Mouse (Mus musculus) thymus, postnatal 36 days (tissue): ENCODE data around the gene Obscn.
A peak's percentile ranks its signal among the peaks of the same experiment; 100 is the strongest.

ENCODE experiments used
- DNase-seq, 2 experiments: peaks; one replicate each; pipeline ENCODE4 v3.0.0; 2022; ENCODE audit warnings: mixed read lengths in 2 of 2

Gene Obscn

GRCm38 (mm10) chr11:59135904-59136452 lies at the start of gene Obscn:
TSS of gene Obscn (minus strand) at chr11:59136402.
- DNase-seq = no peak

GRCm38 (mm10) chr11:59185490-59185889 lies 49.3 kb upstream of the Obscn start:
- no peak for DNase-seq

- DNase-seq = peak in 1 of 2 experiments; percentile 23
These were observed 47.6 kb upstream of the Obscn start for GRCm38 (mm10) chr11:59183821-59184220.

GRCm38 (mm10) chr11:59182864-59183331 lies 46.7 kb upstream of the Obscn start, which contains the start of gene Gjc2:
TSS of gene Gjc2 (minus strand) at chr11:59183213.
- DNase-seq = no peak

- no peak for DNase-seq
These were observed 40.7 kb upstream of the Obscn start for GRCm38 (mm10) chr11:59176921-59177320.

GRCm38 (mm10) chr11:59176475-59176874 lies 40.3 kb upstream of the Obscn start:
- DNase-seq = no peak

GRCm38 (mm10) chr11:59174189-59174838 lies 38.1 kb upstream of the Obscn start:
- DNase-seq = no peak

- DNase-seq = no peak
These were observed 34.3 kb upstream of the Obscn start for GRCm38 (mm10) chr11:59170549-59170948.

GRCm38 (mm10) chr11:59169807-59170206 lies 33.6 kb upstream of the Obscn start:
- DNase-seq = no peak

- no peak for DNase-seq
These were observed 29.5 kb upstream of the Obscn start for GRCm38 (mm10) chr11:59165616-59166241.

- no peak for DNase-seq
These were observed 28.2 kb upstream of the Obscn start for GRCm38 (mm10) chr11:59164384-59164783.

GRCm38 (mm10) chr11:59163255-59164236 lies 27.3 kb upstream of the Obscn start, which contains the start of gene Iba57:
TSS of gene Iba57 (minus strand) at chr11:59163739.
- DNase-seq = peak; percentile 95 to 98

GRCm38 (mm10) chr11:59162443-59163254 lies 26.4 kb upstream of the Obscn start:
- DNase-seq = no peak

GRCm38 (mm10) chr11:59161398-59161797 lies 25.2 kb upstream of the Obscn start:
- no peak for DNase-seq

GRCm38 (mm10) chr11:59159558-59159957 lies 23.4 kb upstream of the Obscn start:
- DNase-seq = no peak

GRCm38 (mm10) chr11:59159099-59159498 lies 22.9 kb upstream of the Obscn start:
- no peak for DNase-seq

GRCm38 (mm10) chr11:59155900-59156299 lies 19.7 kb upstream of the Obscn start:
- DNase-seq = no peak

- DNase-seq = no peak
These were observed 18.0 kb upstream of the Obscn start for GRCm38 (mm10) chr11:59154220-59154619.

GRCm38 (mm10) chr11:59151729-59152128 lies 15.5 kb upstream of the Obscn start:
- no peak for DNase-seq

GRCm38 (mm10) chr11:59149302-59149701 lies 13.1 kb upstream of the Obscn start:
- no peak for DNase-seq

GRCm38 (mm10) chr11:59142962-59143361 lies 6.8 kb upstream of the Obscn start:
- no peak for DNase-seq
